10 mouse cellular contexts compared by ENCODE assay signal in genomic region chr2:131128636-131129157, GRCm38 (mm10). TPM values are rescaled to one million over a fixed set of nuclear protein-coding genes. Genes with fewer than 3 reads are reported as not detected.
DNase-seq lines count a peak whose midpoint lies in the region; ATAC-seq lines count a peak whose summit lies in the region.
"Had no signal": no experiment of that assay in that cellular context is flagged by ENCODE, and none has a peak within 500 bp of the region (broad histone marks: within the 10 kb centered on the region; RNA-seq: fewer than 3 reads in every experiment).

No protein-coding gene starts in this region.

- no peak overlapping the region for H3K9ac ChIP-seq in lung, embryonic 16.5 days (ENCODE audit: low read length)
- no peak overlapping the region for H3K9ac ChIP-seq in hindbrain, embryonic 14.5 days
- H3K9ac ChIP-seq in liver, embryonic 16.5 days (ENCODE audit: low read depth, low read length): peak overlapping the region; percentile 22; the same call in 1 of the 2 replicates

- peaks cover 8% of the 10 kb centered on the region; the same call in 1 of the 2 replicates for H3K4me1 ChIP-seq in lung, embryonic 16.5 days (replicated peaks; ENCODE audit: control insufficient read depth, insufficient read depth, low read length)
- H3K4me1 ChIP-seq in hindbrain, embryonic 14.5 days (replicated peaks; ENCODE audit: control insufficient read depth, insufficient read depth, low read length): 0 out of 2 replicates have a peak, but pooled peaks cover 8% of the 10 kb centered on the region
- peaks cover 60% of the 10 kb centered on the region for H3K4me1 ChIP-seq in liver, embryonic 16.5 days (ENCODE audit: control insufficient read depth, low read depth, low read length)

- H3K27me3 ChIP-seq in lung, embryonic 16.5 days (ENCODE audit: control insufficient read depth, insufficient read depth, low read depth, low read length): no peaks in the 10 kb centered on the region
- no peaks in the 10 kb centered on the region; the same call in 1 of the 2 replicates for H3K27me3 ChIP-seq in hindbrain, embryonic 14.5 days (ENCODE audit: control insufficient read depth, insufficient read depth, low read length)
- no peaks in the 10 kb centered on the region; the same call in 1 of the 2 replicates for H3K27me3 ChIP-seq in liver, embryonic 16.5 days (ENCODE audit: control insufficient read depth, insufficient read depth, low read depth, low read length)

- H3K27ac ChIP-seq in lung, embryonic 16.5 days (ENCODE audit: low read length): no peak overlapping the region
- no peak overlapping the region for H3K27ac ChIP-seq in hindbrain, embryonic 14.5 days
- H3K27ac ChIP-seq in liver, embryonic 16.5 days (ENCODE audit: low read length): peak overlapping the region; percentile 75

- no peaks in the 10 kb centered on the region for H3K9me3 ChIP-seq in lung, embryonic 16.5 days (ENCODE audit: control insufficient read depth, low read length)
- no peaks in the 10 kb centered on the region for H3K9me3 ChIP-seq in hindbrain, embryonic 14.5 days (ENCODE audit: control insufficient read depth, low read length)
- no peaks in the 10 kb centered on the region for H3K9me3 ChIP-seq in liver, embryonic 16.5 days (replicated peaks; ENCODE audit: control insufficient read depth, low read length)

- H3K4me2 ChIP-seq in lung, embryonic 16.5 days (ENCODE audit: low read depth, low read length): peak overlapping the region; percentile 70
- peak overlapping the region; percentile 63; the same call in 1 of the 2 replicates for H3K4me2 ChIP-seq in hindbrain, embryonic 14.5 days (replicated peaks)
- H3K4me2 ChIP-seq in liver, embryonic 16.5 days (ENCODE audit: low read depth, low read length): peak overlapping the region; percentile 84; the same call in 1 of the 2 replicates

- 66% methylated on average over 3 of the region's 3 CpGs for WGBS in lung, embryonic 16.5 days
- WGBS in hindbrain, embryonic 14.5 days: 89% methylated on average over 3 of the region's 3 CpGs
- 55% methylated on average over 3 of the region's 3 CpGs for WGBS in liver, embryonic 16.5 days (ENCODE audit: insufficient replicate concordance)

- no peak for ATAC-seq in lung, embryonic 16.5 days (ENCODE audit: low read depth)
- ATAC-seq in hindbrain, embryonic 14.5 days (ENCODE audit: low FRiP score): no peak
- no peak for ATAC-seq in liver, embryonic 16.5 days (ENCODE audit: low read depth)
- no peak for ATAC-seq in megakaryocyte, adult 5-6 weeks (ENCODE audit: poor library complexity, severe bottlenecking)

- intact Hi-C loops in gastrocnemius, postnatal 14 days (cut with DNase I; ENCODE audit: low total_unique reads): no loop called here

- DNase-seq in gastrocnemius, postnatal 10 days: peak; percentile 1
- DNase-seq in gastrocnemius, postnatal 14 days: no peak
- DNase-seq in lung, postnatal 36 days: no peak
- no peak for DNase-seq in hindbrain, embryonic 14.5 days (ENCODE audit: low spot score)
- DNase-seq in thymus, postnatal 0 days (ENCODE audit: low spot score): no peak

- no peaks in the 10 kb centered on the region for H3K36me3 ChIP-seq in lung, embryonic 16.5 days (ENCODE audit: control insufficient read depth, insufficient read depth, low read length)
- H3K36me3 ChIP-seq in hindbrain, embryonic 14.5 days (replicated peaks; ENCODE audit: control insufficient read depth, insufficient read depth): no peaks in the 10 kb centered on the region
- H3K36me3 ChIP-seq in liver, embryonic 16.5 days (ENCODE audit: control insufficient read depth, insufficient read depth): no peaks in the 10 kb centered on the region

- peak overlapping the region; percentile 10; the same call in 1 of the 2 replicates for H3K4me3 ChIP-seq in lung, embryonic 16.5 days (ENCODE audit: low read length)
- no peak overlapping the region for H3K4me3 ChIP-seq in hindbrain, embryonic 14.5 days (replicated peaks; ENCODE audit: low read length)
- no peak overlapping the region for H3K4me3 ChIP-seq in liver, embryonic 16.5 days (ENCODE audit: low read depth, low read length)

RNA-seq across cellular contexts. Expression of gene Hspa12b, which starts 1.6 kb away (rescaled TPM):
- 10 to 100 TPM; 18.3 to 25.0 TPM for total RNA-seq in gastrocnemius, postnatal 10 days (2021)
- 10 to 100 TPM; 14.5 to 18.3 TPM for total RNA-seq in gastrocnemius, postnatal 14 days (2021)
- 16.0 and 17.2 TPM in 2 replicates for polyA plus RNA-seq in lung, embryonic 16.5 days (2015; fragmentation: Nextera tagmentation; extraction: Ambion mirVana)
- 2.2 and 3.3 TPM in 2 replicates for polyA plus RNA-seq in hindbrain, embryonic 14.5 days (2014; fragmentation: Nextera tagmentation; extraction: Ambion mirVana)
- polyA plus RNA-seq in liver, embryonic 16.5 days (2015; fragmentation: Nextera tagmentation; extraction: Ambion mirVana): 2.0 TPM in 2 replicates
- polyA plus RNA-seq in thymus, postnatal 0 days (2015; fragmentation: Nextera tagmentation; extraction: Ambion mirVana): 1.7 and 2.3 TPM in 2 replicates
- not detected in 2 replicates for total RNA-seq in megakaryocyte, adult 5-6 weeks (2015)
- not detected in 2 replicates for total RNA-seq in megakaryocyte, adult 5-6 weeks (2017)

RNA-seq across cellular contexts. Expression of gene Gm11037, which starts 4.6 kb away (rescaled TPM):
- not detected for total RNA-seq in gastrocnemius, postnatal 10 days (2021)
- total RNA-seq in gastrocnemius, postnatal 14 days (2021): not detected
- not detected in 2 replicates for polyA plus RNA-seq in lung, embryonic 16.5 days (2015; fragmentation: Nextera tagmentation; extraction: Ambion mirVana)
- not detected in 2 replicates for polyA plus RNA-seq in hindbrain, embryonic 14.5 days (2014; fragmentation: Nextera tagmentation; extraction: Ambion mirVana)
- polyA plus RNA-seq in liver, embryonic 16.5 days (2015; fragmentation: Nextera tagmentation; extraction: Ambion mirVana): not detected in 2 replicates
- not detected in 2 replicates for polyA plus RNA-seq in thymus, postnatal 0 days (2015; fragmentation: Nextera tagmentation; extraction: Ambion mirVana)
- not detected in 2 replicates for total RNA-seq in megakaryocyte, adult 5-6 weeks (2015)
- not detected in 2 replicates for total RNA-seq in megakaryocyte, adult 5-6 weeks (2017)
- total RNA-seq: hematopoietic stem cell, adult 5-6 weeks; liver, adult 2 months had no signal
- polyA plus RNA-seq: liver, adult 2 months had no signal

RNA-seq across cellular contexts. Expression of gene 1700037H04Rik, which starts 31.2 kb away (rescaled TPM):
- 1 to 10 TPM; 7.2 to 9.3 TPM for total RNA-seq in gastrocnemius, postnatal 10 days (2021)
- total RNA-seq in gastrocnemius, postnatal 14 days (2021): 1 to 10 TPM; 5.8 to 6.2 TPM
- 57.9 and 63.5 TPM in 2 replicates for polyA plus RNA-seq in lung, embryonic 16.5 days (2015; fragmentation: Nextera tagmentation; extraction: Ambion mirVana)
- 87.3 and 88.5 TPM in 2 replicates for polyA plus RNA-seq in hindbrain, embryonic 14.5 days (2014; fragmentation: Nextera tagmentation; extraction: Ambion mirVana)
- 129 and 133 TPM in 2 replicates for polyA plus RNA-seq in liver, embryonic 16.5 days (2015; fragmentation: Nextera tagmentation; extraction: Ambion mirVana)
- 47.8 and 50.6 TPM in 2 replicates for polyA plus RNA-seq in thymus, postnatal 0 days (2015; fragmentation: Nextera tagmentation; extraction: Ambion mirVana)
- 21.5 and 31.3 TPM in 2 replicates for total RNA-seq in megakaryocyte, adult 5-6 weeks (2015)
- total RNA-seq in megakaryocyte, adult 5-6 weeks (2017): 15.5 and 22.7 TPM in 2 replicates

RNA-seq across cellular contexts. Expression of gene Siglec1, which starts 42.1 kb away (rescaled TPM):
- total RNA-seq in gastrocnemius, postnatal 10 days (2021): 1 to 10 TPM; 1.2 to 1.4 TPM
- total RNA-seq in gastrocnemius, postnatal 14 days (2021): under 1 TPM; 0.78 to 0.90 TPM
- 0.34 and 0.59 TPM in 2 replicates for polyA plus RNA-seq in lung, embryonic 16.5 days (2015; fragmentation: Nextera tagmentation; extraction: Ambion mirVana)
- polyA plus RNA-seq in hindbrain, embryonic 14.5 days (2014; fragmentation: Nextera tagmentation; extraction: Ambion mirVana): 0.27 and 0.39 TPM in 2 replicates
- polyA plus RNA-seq in liver, embryonic 16.5 days (2015; fragmentation: Nextera tagmentation; extraction: Ambion mirVana): 1.4 and 1.8 TPM in 2 replicates
- polyA plus RNA-seq in thymus, postnatal 0 days (2015; fragmentation: Nextera tagmentation; extraction: Ambion mirVana): 0.56 and 0.63 TPM in 2 replicates
- total RNA-seq in megakaryocyte, adult 5-6 weeks (2015): 2.3 and 4.2 TPM in 2 replicates
- total RNA-seq in megakaryocyte, adult 5-6 weeks (2017): 1.1 and 1.5 TPM in 2 replicates
- total RNA-seq: hematopoietic stem cell, adult 5-6 weeks had no signal

RNA-seq across cellular contexts. Expression of gene Cenpb, which starts 51.2 kb away (rescaled TPM):
- total RNA-seq in gastrocnemius, postnatal 10 days (2021): 10 to 100 TPM; 58.4 to 59.5 TPM
- total RNA-seq in gastrocnemius, postnatal 14 days (2021): 10 to 100 TPM; 49.6 to 50.8 TPM
- polyA plus RNA-seq in lung, embryonic 16.5 days (2015; fragmentation: Nextera tagmentation; extraction: Ambion mirVana): 8.4 and 9.5 TPM in 2 replicates
- polyA plus RNA-seq in hindbrain, embryonic 14.5 days (2014; fragmentation: Nextera tagmentation; extraction: Ambion mirVana): 9.3 and 10.3 TPM in 2 replicates
- polyA plus RNA-seq in liver, embryonic 16.5 days (2015; fragmentation: Nextera tagmentation; extraction: Ambion mirVana): 3.0 and 3.2 TPM in 2 replicates
- polyA plus RNA-seq in thymus, postnatal 0 days (2015; fragmentation: Nextera tagmentation; extraction: Ambion mirVana): 5.2 and 7.8 TPM in 2 replicates
- 7.7 and 8.7 TPM in 2 replicates for total RNA-seq in megakaryocyte, adult 5-6 weeks (2015)
- total RNA-seq in megakaryocyte, adult 5-6 weeks (2017): 15.6 and 16.8 TPM in 2 replicates
